Mouse (Mus musculus): ENCODE data around the gene Jade3. TPM values are rescaled to one million over a fixed set of nuclear protein-coding genes. Genes with fewer than 3 reads are reported as not detected.
"Not testable (repeated sequence)": the region's sequence is repeated elsewhere in the genome, so short reads cannot be mapped to it uniquely, and the experiment has no call there.

Gene Jade3
- 3.0 and 3.2 TPM in 2 replicates for polyA plus RNA-seq (2015; fragmentation: Nextera tagmentation; extraction: Ambion mirVana)

DNA sequence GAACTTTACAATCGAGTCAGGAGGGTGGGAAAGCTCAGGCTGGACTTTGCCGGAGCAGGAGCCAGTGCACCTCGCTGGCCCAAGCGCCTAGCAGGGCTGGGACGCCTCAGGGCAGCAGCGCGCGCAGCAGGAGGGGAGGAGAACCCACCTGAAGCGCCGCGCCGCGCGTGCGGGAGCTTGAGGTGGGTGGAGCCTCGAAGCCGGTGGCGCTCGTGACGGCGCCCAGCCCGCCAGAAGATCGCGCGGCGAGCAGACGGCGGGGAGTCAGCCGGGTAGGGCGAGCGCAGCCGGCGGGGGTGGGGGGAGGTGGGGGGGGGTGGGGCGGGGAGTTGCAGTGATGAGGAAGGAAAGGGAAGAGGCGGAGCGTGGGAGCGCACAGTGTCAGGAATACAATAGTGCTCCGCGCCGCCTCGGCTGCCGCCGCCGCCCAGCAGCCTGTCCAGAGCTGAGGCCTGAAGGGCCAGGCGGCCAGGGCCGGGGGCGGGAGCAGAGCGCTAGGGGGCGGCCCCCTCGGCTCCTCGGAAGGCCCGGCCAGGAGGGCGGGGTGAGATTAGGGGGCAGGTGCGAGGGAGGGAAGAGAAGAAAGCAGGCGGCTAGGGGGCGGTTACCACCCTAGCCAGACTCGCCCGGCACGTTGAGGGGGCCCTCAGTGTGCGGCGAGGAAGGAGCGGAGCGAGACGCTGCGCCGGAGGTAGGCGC lies at the start of gene Jade3:
Gene Jade3, plus strand, starts transcription at position 549 of the 699 bp plus-strand sequence.
- WGBS = 21% methylated on average over 45 of the region's 67 CpGs
- Histone ChIP-seq H3K4me3 (ENCODE audit: low read depth, low read length) (peak within 1 kb of the TSS; percentile 57), H3K27ac (ENCODE audit: low read depth, low read length) (peak within 1 kb of the TSS; percentile 78), H3K4me1 (replicated peaks; ENCODE audit: control insufficient read depth, insufficient read depth, low read length) (no peaks in the 10 kb centered on the region), H3K9ac (ENCODE audit: low read depth, low read length) (peak within 1 kb of the TSS; percentile 62), H3K4me2 (replicated peaks; ENCODE audit: low read depth) (peak within 1 kb of the TSS; percentile 67), H3K27me3 (replicated peaks; ENCODE audit: control insufficient read depth, insufficient read depth, low read length) (no peaks in the 10 kb centered on the region), H3K36me3 (ENCODE audit: control insufficient read depth, insufficient read depth) (no peaks in the 10 kb centered on the region), H3K9me3 (ENCODE audit: control insufficient read depth) (no peaks in the 10 kb centered on the region)
- peak; percentile 97 for ATAC-seq
- peak; percentile 30; the same call in 1 of the 2 replicates for TF ChIP-seq CTCF (IDR thresholded peaks at IDR 0.05; ENCODE audit: low read depth)

DNA sequence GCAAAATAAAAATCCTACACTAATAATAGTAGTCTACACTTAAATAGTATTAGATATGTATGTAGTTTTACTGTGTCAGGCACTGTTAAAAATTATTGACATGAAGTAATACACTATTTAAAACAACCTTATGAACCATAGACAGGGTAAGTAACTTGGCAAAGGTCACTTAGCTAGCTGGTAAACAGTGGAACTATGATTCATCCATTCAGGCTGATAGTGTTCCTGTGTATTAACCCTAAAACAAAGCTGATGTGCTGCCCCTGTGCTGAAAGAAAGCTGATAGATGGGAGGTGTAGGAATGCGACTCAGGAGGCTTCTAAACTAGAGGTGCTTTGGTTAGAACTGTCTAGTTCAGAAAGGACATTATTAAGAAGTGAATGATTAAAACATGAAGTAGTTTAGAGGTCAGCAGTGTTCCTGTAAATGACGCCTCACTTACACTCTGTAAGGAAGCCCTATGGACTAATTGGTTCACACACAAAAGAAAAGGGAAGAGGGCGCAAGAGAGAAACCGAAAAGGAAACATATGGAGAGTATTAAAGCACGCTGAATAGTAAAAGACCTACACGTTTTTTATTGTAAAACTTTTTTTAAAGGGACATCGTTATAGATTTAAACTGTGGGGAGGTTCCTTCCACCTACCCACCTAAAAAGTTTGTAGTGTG lies 46.0 kb upstream of the Jade3 start:
- WGBS = 73% methylated on average over 7 of the region's 7 CpGs
- Histone ChIP-seq H3K4me2 (replicated peaks; ENCODE audit: low read depth) (no peak overlapping the region), H3K27ac (ENCODE audit: low read depth, low read length) (no peak overlapping the region), H3K9me3 (ENCODE audit: control insufficient read depth) (no peaks in the 10 kb centered on the region), H3K4me3 (ENCODE audit: low read depth, low read length) (no peak overlapping the region), H3K27me3 (replicated peaks; ENCODE audit: control insufficient read depth, insufficient read depth, low read length) (no peaks in the 10 kb centered on the region), H3K4me1 (replicated peaks; ENCODE audit: control insufficient read depth, insufficient read depth, low read length) (no peaks in the 10 kb centered on the region), H3K36me3 (ENCODE audit: control insufficient read depth, insufficient read depth) (0 out of 2 replicates have a peak, but pooled peaks cover 3% of the 10 kb centered on the region), H3K9ac (ENCODE audit: low read depth, low read length) (no peak overlapping the region)
- ATAC-seq = no peak
- TF ChIP-seq CTCF (IDR thresholded peaks at IDR 0.05; ENCODE audit: low read depth) = no peak

DNA sequence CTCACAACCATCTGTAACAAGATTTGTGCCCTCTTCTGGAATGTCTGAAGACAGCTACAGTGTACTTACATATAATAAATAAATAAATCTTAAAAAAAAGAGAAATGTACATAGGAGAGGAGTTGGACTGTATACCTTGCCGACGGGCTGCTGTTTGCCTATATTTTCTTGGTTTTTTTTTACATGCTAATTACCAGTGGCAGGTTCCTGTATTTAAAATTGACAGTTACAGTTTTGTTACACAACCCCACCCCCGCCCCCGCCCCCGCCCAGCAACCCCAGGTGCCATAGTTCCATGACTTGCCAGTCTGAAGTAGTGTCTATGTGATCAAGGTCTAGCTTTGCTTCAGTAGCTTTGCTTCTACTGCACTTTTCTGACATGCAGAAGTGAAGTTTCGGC lies 43.2 kb upstream of the Jade3 start:
- H3K27me3 ChIP-seq (replicated peaks; ENCODE audit: control insufficient read depth, insufficient read depth, low read length) = no peaks in the 10 kb centered on the region
- WGBS = 85% methylated on average over 6 of the region's 6 CpGs
- no peak overlapping the region for H3K4me3 ChIP-seq (ENCODE audit: low read depth, low read length)
- TF ChIP-seq CTCF (IDR thresholded peaks at IDR 0.05; ENCODE audit: low read depth) = no peak
- no peak overlapping the region for H3K4me2 ChIP-seq (replicated peaks; ENCODE audit: low read depth)
- no peak overlapping the region for H3K27ac ChIP-seq (ENCODE audit: low read depth, low read length)
- H3K4me1 ChIP-seq (replicated peaks; ENCODE audit: control insufficient read depth, insufficient read depth, low read length) = no peaks in the 10 kb centered on the region
- no peak for ATAC-seq
- no peaks in the 10 kb centered on the region for H3K9me3 ChIP-seq (ENCODE audit: control insufficient read depth)
- no peak overlapping the region for H3K9ac ChIP-seq (ENCODE audit: low read depth, low read length)
- H3K36me3 ChIP-seq (ENCODE audit: control insufficient read depth, insufficient read depth) = 0 out of 2 replicates have a peak, but pooled peaks cover 3% of the 10 kb centered on the region

DNA sequence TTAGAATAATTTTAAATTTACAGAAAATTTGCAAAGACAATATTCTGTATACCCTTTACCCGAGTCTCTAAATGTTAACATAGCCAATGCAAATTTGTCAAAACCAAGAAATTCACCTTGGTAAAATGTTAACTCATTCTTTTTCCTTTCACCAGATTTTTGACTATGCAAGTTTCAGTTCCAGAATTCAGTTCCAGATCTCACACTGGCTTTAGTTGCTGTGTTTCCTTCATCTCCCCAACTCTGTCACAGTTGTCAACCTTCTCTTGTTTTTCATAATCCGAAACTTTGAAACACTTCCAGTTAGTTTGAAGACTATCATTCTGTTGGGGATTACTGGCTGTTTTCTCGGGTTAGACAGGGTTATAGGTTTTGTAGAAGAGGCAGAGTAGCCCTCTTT lies 38.5 kb upstream of the Jade3 start:
- Histone ChIP-seq H3K27ac (ENCODE audit: low read depth, low read length) (no peak overlapping the region), H3K4me1 (replicated peaks; ENCODE audit: control insufficient read depth, insufficient read depth, low read length) (no peaks in the 10 kb centered on the region), H3K9ac (ENCODE audit: low read depth, low read length) (no peak overlapping the region), H3K36me3 (ENCODE audit: control insufficient read depth, insufficient read depth) (no peaks in the 10 kb centered on the region), H3K4me3 (ENCODE audit: low read depth, low read length) (no peak overlapping the region), H3K27me3 (replicated peaks; ENCODE audit: control insufficient read depth, insufficient read depth, low read length) (no peaks in the 10 kb centered on the region), H3K4me2 (replicated peaks; ENCODE audit: low read depth) (no peak overlapping the region), H3K9me3 (ENCODE audit: control insufficient read depth) (no peaks in the 10 kb centered on the region)
- ATAC-seq = no peak
- TF ChIP-seq CTCF (IDR thresholded peaks at IDR 0.05; ENCODE audit: low read depth) = no peak
- WGBS = 73% methylated on average over 3 of the region's 3 CpGs

DNA sequence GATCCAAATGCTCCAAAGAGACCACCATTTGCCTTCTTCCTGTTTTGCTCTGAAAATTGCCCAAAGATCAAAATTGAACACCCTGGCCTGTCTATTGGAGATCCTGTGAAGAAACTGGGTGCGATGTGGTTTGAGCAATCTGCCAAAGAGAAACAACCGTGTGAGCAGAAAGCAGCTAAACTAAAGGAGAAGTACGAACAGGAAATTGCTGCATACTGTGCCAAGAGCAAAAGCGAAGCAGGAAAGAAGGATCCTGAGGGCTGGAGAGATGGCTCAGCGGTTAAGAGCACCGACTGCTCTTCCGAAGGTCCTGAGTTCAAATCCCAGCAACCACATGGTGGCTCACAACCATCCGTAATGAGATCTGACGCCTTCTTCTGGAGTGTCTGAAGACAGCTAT lies 33.5 kb upstream of the Jade3 start:
- not testable (repeated sequence) for H3K36me3 ChIP-seq (ENCODE audit: control insufficient read depth, insufficient read depth); H3K4me1 ChIP-seq (replicated peaks; ENCODE audit: control insufficient read depth, insufficient read depth, low read length); H3K4me3 ChIP-seq (ENCODE audit: low read depth, low read length); H3K9me3 ChIP-seq (ENCODE audit: control insufficient read depth); ATAC-seq; H3K27ac ChIP-seq (ENCODE audit: low read depth, low read length); H3K27me3 ChIP-seq (replicated peaks; ENCODE audit: control insufficient read depth, insufficient read depth, low read length); H3K9ac ChIP-seq (ENCODE audit: low read depth, low read length); H3K4me2 ChIP-seq (replicated peaks; ENCODE audit: low read depth)
- 89% methylated on average over 9 of the region's 9 CpGs for WGBS

DNA sequence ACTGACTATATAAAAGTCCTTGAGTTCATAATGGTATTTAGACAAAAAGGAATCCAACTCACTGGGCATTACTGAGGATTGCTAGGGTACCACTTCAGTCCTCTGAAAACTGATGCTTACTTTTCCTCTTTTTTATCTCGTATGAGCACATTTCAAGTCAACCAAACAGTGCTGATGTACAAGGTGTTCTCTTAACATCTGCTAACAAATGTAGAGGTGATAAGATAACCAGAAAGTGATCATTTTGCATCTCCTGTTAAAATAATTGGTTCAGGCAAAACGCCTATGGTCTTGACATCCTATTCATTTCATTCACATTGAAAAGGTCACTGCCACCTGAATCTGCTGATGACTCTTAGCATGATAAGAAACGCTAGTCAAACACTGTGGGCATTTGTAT lies 32.5 kb upstream of the Jade3 start:
- ATAC-seq = no peak
- Histone ChIP-seq H3K4me1 (replicated peaks; ENCODE audit: control insufficient read depth, insufficient read depth, low read length) (no peaks in the 10 kb centered on the region), H3K9ac (ENCODE audit: low read depth, low read length) (no peak overlapping the region), H3K27me3 (replicated peaks; ENCODE audit: control insufficient read depth, insufficient read depth, low read length) (no peaks in the 10 kb centered on the region), H3K27ac (ENCODE audit: low read depth, low read length) (no peak overlapping the region), H3K4me2 (replicated peaks; ENCODE audit: low read depth) (no peak overlapping the region), H3K9me3 (ENCODE audit: control insufficient read depth) (no peaks in the 10 kb centered on the region), H3K4me3 (ENCODE audit: low read depth, low read length) (no peak overlapping the region), H3K36me3 (ENCODE audit: control insufficient read depth, insufficient read depth) (no peaks in the 10 kb centered on the region)
- 63% methylated on average over 3 of the region's 3 CpGs for WGBS
- no peak for TF ChIP-seq CTCF (IDR thresholded peaks at IDR 0.05; ENCODE audit: low read depth)

Measured in intestine, postnatal 0 days (tissue).